Mouse (Mus musculus): Measurements from ENCODE around the gene Pzp. TPM values are rescaled to one million over a fixed set of nuclear protein-coding genes. Genes with fewer than 3 reads are reported as not detected.

The Pzp gene
- 0.94 and 2.6 TPM in 2 replicates for polyA plus RNA-seq (2011; ENCODE audit: insufficient read depth, insufficient read length, low read depth, missing spikeins)

- TF ChIP-seq CTCF (IDR thresholded peaks at IDR 0.05; ENCODE audit: low read depth, low read length) (no peak), EP300 (IDR thresholded peaks at IDR 0.05; ENCODE audit: insufficient read depth, low read depth, low read length) (no peak), POLR2A (IDR thresholded peaks at IDR 0.05; ENCODE audit: insufficient read depth, low read length) (no peak)
- Histone ChIP-seq H3K9me3 (replicated peaks; ENCODE audit: control insufficient read depth, insufficient read depth, low read length, poor library complexity, severe bottlenecking) (0 out of 2 replicates have a peak, but pooled peaks cover 3% of the 10 kb centered on the region), H3K4me3 (ENCODE audit: low read depth, low read length) (no peak within 1 kb of the TSS), H3K4me1 (ENCODE audit: control insufficient read depth, insufficient read depth, low read length) (no peaks in the 10 kb centered on the region), H3K27ac (ENCODE audit: insufficient read depth, low read length) (no peak within 1 kb of the TSS), H3K27me3 (ENCODE audit: control insufficient read depth, insufficient read depth, low read length, poor library complexity, severe bottlenecking) (no peaks in the 10 kb centered on the region), H3K9ac (ENCODE audit: low read depth, poor library complexity, severe bottlenecking) (no peak within 1 kb of the TSS), H3K36me3 (ENCODE audit: control insufficient read depth, insufficient read depth, low read length, poor library complexity, severe bottlenecking) (no peaks in the 10 kb centered on the region)
These were observed at the start of gene Pzp for GRCm38 (mm10) chr6:128526601-128527000. Pzp (minus strand) TSS chr6:128526720.

DNA sequence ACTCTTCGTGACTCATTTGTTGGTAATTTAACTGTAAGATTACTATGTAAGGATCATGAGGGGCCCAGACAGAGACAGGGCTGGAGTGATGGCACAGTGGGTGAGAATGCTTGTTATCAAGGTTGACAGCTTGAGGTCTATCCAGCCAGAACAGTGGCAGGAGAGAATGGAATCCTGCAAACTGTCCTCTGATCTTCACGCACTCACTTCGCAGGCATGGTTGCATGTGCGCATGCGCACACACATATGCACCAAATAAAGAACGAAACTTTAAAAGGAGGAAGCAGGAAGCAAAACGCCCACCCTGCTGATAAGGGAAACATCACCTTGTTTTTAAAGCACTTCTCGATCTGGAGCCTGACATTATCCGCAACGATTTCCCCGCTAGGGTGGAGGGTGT lies 40.1 kb upstream of the Pzp start:
- H3K27me3 ChIP-seq (ENCODE audit: control insufficient read depth, insufficient read depth, low read length, poor library complexity, severe bottlenecking): no peaks in the 10 kb centered on the region
- H3K4me3 ChIP-seq (ENCODE audit: low read depth, low read length): no peak overlapping the region
- H3K36me3 ChIP-seq (ENCODE audit: control insufficient read depth, insufficient read depth, low read length, poor library complexity, severe bottlenecking): no peaks in the 10 kb centered on the region
- no peak overlapping the region for H3K9ac ChIP-seq (ENCODE audit: low read depth, poor library complexity, severe bottlenecking)
- H3K4me1 ChIP-seq (ENCODE audit: control insufficient read depth, insufficient read depth, low read length): no peaks in the 10 kb centered on the region
- TF ChIP-seq POLR2A (IDR thresholded peaks at IDR 0.05; ENCODE audit: insufficient read depth, low read length) (no peak), EP300 (IDR thresholded peaks at IDR 0.05; ENCODE audit: insufficient read depth, low read depth, low read length) (no peak), CTCF (IDR thresholded peaks at IDR 0.05; ENCODE audit: low read depth, low read length) (no peak)
- no peaks in the 10 kb centered on the region for H3K9me3 ChIP-seq (replicated peaks; ENCODE audit: control insufficient read depth, insufficient read depth, low read length, poor library complexity, severe bottlenecking)
- no peak overlapping the region for H3K27ac ChIP-seq (ENCODE audit: insufficient read depth, low read length)

DNA sequence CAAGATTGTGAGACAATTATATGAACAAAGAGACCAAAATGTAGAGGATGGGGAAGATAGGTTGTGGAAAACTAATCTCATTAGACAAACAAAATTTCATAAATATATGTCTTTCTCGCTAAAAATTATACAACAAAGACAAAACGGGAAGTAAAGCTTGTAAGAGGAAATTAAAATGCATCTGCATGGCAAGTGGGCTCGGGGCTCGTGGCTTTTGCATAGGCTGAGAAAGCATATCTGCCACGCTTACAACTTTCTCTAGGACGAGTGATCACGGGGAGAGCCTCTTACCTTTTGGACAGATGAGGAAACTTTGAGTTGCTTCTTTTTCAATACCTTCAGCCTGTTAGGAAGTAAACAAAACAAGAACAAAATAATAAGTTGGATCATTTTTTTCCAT lies 27.5 kb upstream of the Pzp start:
- Histone ChIP-seq H3K36me3 (ENCODE audit: control insufficient read depth, insufficient read depth, low read length, poor library complexity, severe bottlenecking) (no peaks in the 10 kb centered on the region), H3K4me1 (ENCODE audit: control insufficient read depth, insufficient read depth, low read length) (no peaks in the 10 kb centered on the region), H3K4me3 (ENCODE audit: low read depth, low read length) (no peak overlapping the region), H3K27ac (ENCODE audit: insufficient read depth, low read length) (no peak overlapping the region), H3K27me3 (ENCODE audit: control insufficient read depth, insufficient read depth, low read length, poor library complexity, severe bottlenecking) (no peaks in the 10 kb centered on the region), H3K9me3 (replicated peaks; ENCODE audit: control insufficient read depth, insufficient read depth, low read length, poor library complexity, severe bottlenecking) (no peaks in the 10 kb centered on the region), H3K9ac (ENCODE audit: low read depth, poor library complexity, severe bottlenecking) (no peak overlapping the region)
- no peak for TF ChIP-seq CTCF (IDR thresholded peaks at IDR 0.05; ENCODE audit: low read depth, low read length)
- no peak for TF ChIP-seq EP300 (IDR thresholded peaks at IDR 0.05; ENCODE audit: insufficient read depth, low read depth, low read length)
- TF ChIP-seq POLR2A (IDR thresholded peaks at IDR 0.05; ENCODE audit: insufficient read depth, low read length): no peak

DNA sequence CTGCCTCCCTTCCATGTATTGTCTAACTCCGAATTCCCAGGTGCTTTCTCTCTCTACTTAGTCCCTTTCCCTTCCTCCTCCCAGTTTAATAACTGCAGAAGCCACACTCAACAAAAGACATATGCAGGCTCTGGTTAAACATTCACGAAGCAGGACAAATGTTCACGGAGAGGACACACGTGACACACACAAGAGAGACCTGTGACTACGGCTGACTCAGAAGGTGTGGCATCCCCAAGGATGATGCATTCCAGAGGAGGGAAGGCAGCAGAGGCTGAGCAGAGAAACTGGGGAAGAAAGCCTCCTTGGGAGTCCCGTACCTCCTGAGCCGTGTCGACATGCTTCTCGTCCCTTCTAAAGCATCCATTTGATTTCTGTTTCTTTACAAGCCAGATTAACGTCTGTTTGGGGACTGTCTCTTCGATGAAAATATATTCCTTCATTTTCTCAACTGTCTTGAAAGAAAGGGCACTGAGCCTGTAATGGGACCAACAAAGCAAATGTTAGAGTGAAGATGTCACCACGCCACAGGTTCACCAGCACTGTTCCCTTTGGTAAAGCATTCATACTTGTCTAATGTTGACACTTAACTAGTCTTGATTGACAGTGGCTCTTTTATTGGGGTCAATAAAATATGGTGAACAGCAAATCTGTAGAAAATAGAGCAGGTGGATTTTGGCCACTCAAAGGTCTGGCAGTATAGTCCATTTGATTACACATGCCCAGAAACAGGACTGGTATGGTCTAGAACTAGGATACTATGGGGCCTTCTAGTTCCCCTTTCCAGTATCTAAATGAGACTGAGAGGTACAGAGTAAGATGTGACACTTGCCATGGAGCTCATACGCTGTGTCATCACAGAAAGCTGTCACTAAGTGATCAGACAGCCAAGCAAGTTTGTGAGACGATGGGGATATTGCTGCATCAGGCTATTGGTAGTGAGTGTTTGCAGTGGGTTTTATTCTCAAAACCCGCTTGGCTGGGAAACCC lies 23.2 kb upstream of the Pzp start:
- Histone ChIP-seq H3K4me1 (ENCODE audit: control insufficient read depth, insufficient read depth, low read length) (no peaks in the 10 kb centered on the region), H3K27me3 (ENCODE audit: control insufficient read depth, insufficient read depth, low read length, poor library complexity, severe bottlenecking) (no peaks in the 10 kb centered on the region; the same call in 1 of the 2 replicates), H3K9ac (ENCODE audit: low read depth, poor library complexity, severe bottlenecking) (no peak overlapping the region), H3K9me3 (replicated peaks; ENCODE audit: control insufficient read depth, insufficient read depth, low read length, poor library complexity, severe bottlenecking) (no peaks in the 10 kb centered on the region), H3K36me3 (ENCODE audit: control insufficient read depth, insufficient read depth, low read length, poor library complexity, severe bottlenecking) (no peaks in the 10 kb centered on the region), H3K4me3 (ENCODE audit: low read depth, low read length) (no peak overlapping the region), H3K27ac (ENCODE audit: insufficient read depth, low read length) (no peak overlapping the region)
- no peak for TF ChIP-seq POLR2A (IDR thresholded peaks at IDR 0.05; ENCODE audit: insufficient read depth, low read length)
- no peak for TF ChIP-seq CTCF (IDR thresholded peaks at IDR 0.05; ENCODE audit: low read depth, low read length)
- no peak for TF ChIP-seq EP300 (IDR thresholded peaks at IDR 0.05; ENCODE audit: insufficient read depth, low read depth, low read length)

GRCm38 (mm10) chr6:128548532-128548931 lies 22.0 kb upstream of the Pzp start:
- Histone ChIP-seq H3K4me1 (ENCODE audit: control insufficient read depth, insufficient read depth, low read length) (no peaks in the 10 kb centered on the region), H3K27me3 (ENCODE audit: control insufficient read depth, insufficient read depth, low read length, poor library complexity, severe bottlenecking) (no peaks in the 10 kb centered on the region; the same call in 1 of the 2 replicates), H3K36me3 (ENCODE audit: control insufficient read depth, insufficient read depth, low read length, poor library complexity, severe bottlenecking) (no peaks in the 10 kb centered on the region), H3K9ac (ENCODE audit: low read depth, poor library complexity, severe bottlenecking) (no peak overlapping the region), H3K9me3 (replicated peaks; ENCODE audit: control insufficient read depth, insufficient read depth, low read length, poor library complexity, severe bottlenecking) (no peaks in the 10 kb centered on the region), H3K27ac (ENCODE audit: insufficient read depth, low read length) (no peak overlapping the region), H3K4me3 (ENCODE audit: low read depth, low read length) (no peak overlapping the region)
- TF ChIP-seq EP300 (IDR thresholded peaks at IDR 0.05; ENCODE audit: insufficient read depth, low read depth, low read length): no peak
- no peak for TF ChIP-seq CTCF (IDR thresholded peaks at IDR 0.05; ENCODE audit: low read depth, low read length)
- TF ChIP-seq POLR2A (IDR thresholded peaks at IDR 0.05; ENCODE audit: insufficient read depth, low read length): no peak

- H3K27ac ChIP-seq (ENCODE audit: insufficient read depth, low read length): no peak overlapping the region
- TF ChIP-seq EP300 (IDR thresholded peaks at IDR 0.05; ENCODE audit: insufficient read depth, low read depth, low read length): no peak
- no peak for TF ChIP-seq POLR2A (IDR thresholded peaks at IDR 0.05; ENCODE audit: insufficient read depth, low read length)
- no peaks in the 10 kb centered on the region for H3K4me1 ChIP-seq (ENCODE audit: control insufficient read depth, insufficient read depth, low read length)
- H3K27me3 ChIP-seq (ENCODE audit: control insufficient read depth, insufficient read depth, low read length, poor library complexity, severe bottlenecking): no peaks in the 10 kb centered on the region; the same call in 1 of the 2 replicates
- no peak overlapping the region for H3K9ac ChIP-seq (ENCODE audit: low read depth, poor library complexity, severe bottlenecking)
- H3K36me3 ChIP-seq (ENCODE audit: control insufficient read depth, insufficient read depth, low read length, poor library complexity, severe bottlenecking): no peaks in the 10 kb centered on the region
- H3K9me3 ChIP-seq (replicated peaks; ENCODE audit: control insufficient read depth, insufficient read depth, low read length, poor library complexity, severe bottlenecking): no peaks in the 10 kb centered on the region
- H3K4me3 ChIP-seq (ENCODE audit: low read depth, low read length): no peak overlapping the region
These were observed 18.9 kb upstream of the Pzp start for GRCm38 (mm10) chr6:128545402-128545801.

Measured in ES-Bruce4 (cell line).